Mouse (Mus musculus) embryonic fibroblast, embryonic 13.5 days (primary cell): ENCODE data around the gene Gripap1. TPM values are rescaled to one million over a fixed set of nuclear protein-coding genes. Genes with fewer than 3 reads are reported as not detected.
"Not testable (repeated sequence)": the region's sequence is repeated elsewhere in the genome, so short reads cannot be mapped to it uniquely, and the experiment has no call there.

ENCODE experiments used
- H3K27ac ChIP-seq: 2 replicates; pipeline ENCODE4 v1.5.1; 2012; ENCODE audit warnings: low read length, control low read depth, inconsistent platforms; ENCODE audit not compliant: insufficient read depth
- H3K4me1 ChIP-seq: 2 replicates; pipeline ENCODE4 v1.6.1; 2011; ENCODE audit warnings: low read length; ENCODE audit not compliant: control insufficient read depth, insufficient read depth
- H3K4me3 ChIP-seq: 2 replicates; pipeline ENCODE4 v1.5.1; 2011; ENCODE audit warnings: mild to moderate bottlenecking, control low read depth, low read length; ENCODE audit not compliant: insufficient read depth
- CTCF ChIP-seq: IDR thresholded peaks from 2 replicates; pipeline ENCODE4 v1.5.1; 2011; ENCODE audit warnings: mild to moderate bottlenecking, control low read depth, low read length, moderate library complexity, borderline replicate concordance; ENCODE audit not compliant: insufficient read depth
- POLR2A ChIP-seq: IDR thresholded peaks from 2 replicates; pipeline ENCODE4 v1.6.1; 2011; ENCODE audit warnings: low read depth, mild to moderate bottlenecking, control low read depth, low read length, moderate library complexity
- polyA plus RNA-seq: library from polyadenylated mRNA; stranded (reverse); fragments of >200 nt; gene quantifications from 2 replicates; pipeline ENCODE4 v1.2.4, GENCODE M21; 2011; ENCODE audit warnings: low read depth; ENCODE audit not compliant: missing spikeins, insufficient read length

Gripap1 gene
- polyA plus RNA-seq, result 37.7 and 42.1 TPM in 2 replicates

DNA sequence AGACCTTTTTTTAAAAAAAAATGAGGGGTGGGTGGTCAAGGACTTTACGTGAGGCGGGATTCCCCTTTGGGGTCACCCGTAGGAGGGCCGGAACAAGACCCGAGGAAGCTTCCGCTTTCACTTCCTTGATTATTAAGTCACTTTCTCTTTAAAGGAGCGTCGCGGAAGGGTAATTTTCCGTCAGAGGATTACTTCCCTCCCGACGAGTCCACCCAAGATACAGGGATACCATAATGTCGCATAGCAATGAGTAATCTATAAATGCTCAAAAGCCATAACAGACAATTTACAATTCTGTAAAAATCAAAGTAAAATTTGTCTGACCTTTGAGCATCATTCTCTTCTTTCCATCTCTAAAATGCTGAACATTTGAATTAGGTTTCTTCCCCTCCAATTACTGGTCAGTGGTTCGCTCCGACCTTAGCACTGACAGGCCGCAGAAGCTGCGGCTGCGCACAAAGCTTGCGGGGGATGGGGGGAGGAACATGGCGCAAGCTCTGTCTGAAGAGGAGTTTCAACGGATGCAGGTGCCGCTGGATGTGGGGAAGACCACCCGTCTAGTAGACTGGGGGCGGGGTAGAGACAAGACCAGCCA lies at the start of gene Gripap1:
Gene Gripap1, plus strand, starts transcription at position 224 of the 595 bp plus-strand sequence.
- Histone ChIP-seq H3K4me1 (0 out of 2 replicates have a peak, but pooled peaks cover 3% of the 10 kb centered on the region), H3K27ac (no peak within 1 kb of the TSS), H3K4me3 (peak within 1 kb of the TSS; percentile 66)
- TF ChIP-seq CTCF, result no peak
- TF ChIP-seq POLR2A, result peak; percentile 82

DNA sequence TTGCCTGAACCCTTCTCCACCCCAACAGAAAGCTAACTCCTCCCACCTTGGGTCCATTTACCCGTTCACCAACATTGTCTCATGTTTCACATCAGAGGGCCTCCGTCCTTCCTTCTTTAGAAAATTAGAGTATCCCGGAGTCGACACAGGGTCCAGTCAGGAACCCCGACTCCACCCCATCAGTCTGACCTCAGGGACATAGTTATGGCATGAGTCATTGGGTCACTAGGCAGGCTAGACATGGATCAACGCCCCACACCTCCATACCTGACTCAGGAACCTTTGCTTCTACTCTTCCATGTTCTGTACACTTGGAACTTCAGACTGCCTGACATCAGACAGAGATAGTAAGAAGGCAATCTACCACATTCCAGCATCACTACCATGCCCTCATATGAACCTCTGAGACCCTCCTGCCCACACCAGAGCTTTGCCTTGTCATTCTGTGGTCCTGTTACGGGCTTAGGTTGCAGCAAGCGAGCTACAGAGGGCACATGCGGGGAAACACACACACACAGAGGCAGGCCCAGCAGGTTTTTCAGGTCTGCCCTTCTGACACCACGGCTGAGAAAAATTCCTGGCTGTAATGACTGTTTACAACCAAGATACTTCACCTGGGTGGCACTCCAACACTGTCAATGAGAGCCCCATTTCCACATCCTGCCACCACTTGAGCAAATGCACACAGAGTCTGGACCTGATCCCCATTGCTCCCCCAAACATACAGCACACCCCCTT lies 49.3 kb upstream of the Gripap1 start:
- 0 out of 2 replicates have a peak overlapping the region, but pooled peaks have one; percentile 24 for H3K27ac ChIP-seq
- no peak overlapping the region for H3K4me3 ChIP-seq
- TF ChIP-seq CTCF (no peak), POLR2A (no peak)
- peaks cover 5% of the 10 kb centered on the region; the same call in 1 of the 2 replicates for H3K4me1 ChIP-seq

DNA sequence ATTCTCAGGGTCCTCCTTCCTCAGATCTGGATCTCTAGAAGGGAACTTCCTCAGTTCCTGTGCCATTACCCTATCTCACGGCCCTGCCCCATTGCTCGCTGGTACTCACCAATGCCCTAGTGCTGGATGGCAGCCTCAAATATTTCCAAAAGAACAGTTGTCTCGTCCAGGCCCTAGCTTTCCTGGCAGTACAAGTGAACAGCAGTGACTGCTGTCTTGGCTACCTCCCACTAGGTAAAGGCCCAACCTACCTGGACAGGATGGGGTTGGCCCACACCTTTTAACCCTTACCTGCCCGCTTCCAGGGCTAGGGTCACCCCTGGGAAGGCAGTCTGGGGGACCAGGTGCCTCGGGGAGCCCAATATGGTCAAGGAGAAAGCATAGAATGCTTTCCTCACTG lies 48.5 kb upstream of the Gripap1 start:
- no peak overlapping the region for H3K4me3 ChIP-seq
- H3K27ac ChIP-seq, result no peak overlapping the region
- TF ChIP-seq CTCF (no peak), POLR2A (no peak)
- peaks cover 5% of the 10 kb centered on the region; the same call in 1 of the 2 replicates for H3K4me1 ChIP-seq

DNA sequence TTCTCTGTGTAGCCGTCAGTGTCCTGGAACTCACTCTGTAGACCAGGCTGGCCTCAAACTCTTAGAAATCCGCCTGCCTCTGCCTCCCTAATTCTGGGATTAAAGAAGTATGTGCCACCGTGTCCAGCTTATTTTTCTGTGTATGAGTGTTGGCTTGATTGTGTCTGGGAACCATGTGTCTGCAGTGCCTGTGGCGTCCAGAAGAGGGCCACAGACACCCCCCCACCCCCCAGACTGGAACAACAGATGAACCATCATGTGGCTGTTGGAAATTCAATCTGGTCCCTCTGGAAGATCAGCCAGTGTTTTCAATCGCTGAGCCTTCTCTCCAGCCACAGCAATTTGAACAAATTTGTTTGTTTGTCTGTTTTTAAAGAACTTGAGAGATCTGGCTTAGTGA lies 46.1 kb upstream of the Gripap1 start:
- TF ChIP-seq CTCF, result no peak
- TF ChIP-seq POLR2A, result no peak
- peaks cover 5% of the 10 kb centered on the region; the same call in 1 of the 2 replicates for H3K4me1 ChIP-seq

DNA sequence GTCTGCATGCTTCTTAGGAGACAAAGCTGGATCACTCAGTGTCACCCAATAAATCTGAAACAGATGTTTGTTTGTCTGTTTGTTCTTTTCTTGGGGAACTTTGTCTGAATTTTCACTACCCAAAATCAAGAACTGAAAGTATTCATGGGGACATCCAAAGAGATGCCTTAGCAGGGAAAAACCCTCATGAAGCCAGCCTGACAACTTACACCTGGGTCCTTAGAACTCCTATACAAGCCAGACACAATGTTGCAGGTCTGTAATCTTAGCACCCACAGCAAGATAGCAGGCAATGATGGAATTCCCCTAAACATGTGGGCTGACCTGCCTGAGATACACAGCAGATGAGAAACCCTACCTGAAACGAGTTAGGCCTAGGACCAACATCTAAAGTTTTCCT lies 44.6 kb upstream of the Gripap1 start:
- TF ChIP-seq POLR2A (no peak), CTCF (no peak)
- Histone ChIP-seq H3K4me1 (peaks cover 4% of the 10 kb centered on the region; the same call in 1 of the 2 replicates), H3K27ac (no peak overlapping the region), H3K4me3 (no peak overlapping the region)

More for the DNA sequence above, 46.1 kb upstream of the Gripap1 start:
- Histone ChIP-seq H3K4me3 (no peak overlapping the region), H3K27ac (no peak overlapping the region)

DNA sequence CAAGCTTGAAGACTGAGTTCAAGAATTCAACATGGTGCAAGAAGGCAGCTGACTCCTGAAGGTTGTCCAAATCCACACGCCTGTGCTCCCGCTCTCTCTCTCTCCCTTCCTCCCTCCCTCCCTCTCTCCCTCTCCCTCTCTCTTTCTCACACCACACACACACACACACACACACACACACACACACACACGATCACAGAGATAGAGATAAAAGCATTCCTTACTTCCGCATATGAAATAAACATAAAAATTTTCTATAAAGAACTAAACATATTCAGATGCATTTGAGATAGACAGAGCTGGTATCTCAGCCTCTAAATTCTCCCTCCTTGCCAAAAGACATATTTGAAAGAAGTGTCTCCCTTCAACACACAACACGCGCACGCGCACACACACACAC lies 44.1 kb upstream of the Gripap1 start:
- Histone ChIP-seq H3K27ac (no peak overlapping the region), H3K4me1 (no peaks in the 10 kb centered on the region), H3K4me3 (no peak overlapping the region)
- TF ChIP-seq CTCF, result no peak
- TF ChIP-seq POLR2A, result no peak

DNA sequence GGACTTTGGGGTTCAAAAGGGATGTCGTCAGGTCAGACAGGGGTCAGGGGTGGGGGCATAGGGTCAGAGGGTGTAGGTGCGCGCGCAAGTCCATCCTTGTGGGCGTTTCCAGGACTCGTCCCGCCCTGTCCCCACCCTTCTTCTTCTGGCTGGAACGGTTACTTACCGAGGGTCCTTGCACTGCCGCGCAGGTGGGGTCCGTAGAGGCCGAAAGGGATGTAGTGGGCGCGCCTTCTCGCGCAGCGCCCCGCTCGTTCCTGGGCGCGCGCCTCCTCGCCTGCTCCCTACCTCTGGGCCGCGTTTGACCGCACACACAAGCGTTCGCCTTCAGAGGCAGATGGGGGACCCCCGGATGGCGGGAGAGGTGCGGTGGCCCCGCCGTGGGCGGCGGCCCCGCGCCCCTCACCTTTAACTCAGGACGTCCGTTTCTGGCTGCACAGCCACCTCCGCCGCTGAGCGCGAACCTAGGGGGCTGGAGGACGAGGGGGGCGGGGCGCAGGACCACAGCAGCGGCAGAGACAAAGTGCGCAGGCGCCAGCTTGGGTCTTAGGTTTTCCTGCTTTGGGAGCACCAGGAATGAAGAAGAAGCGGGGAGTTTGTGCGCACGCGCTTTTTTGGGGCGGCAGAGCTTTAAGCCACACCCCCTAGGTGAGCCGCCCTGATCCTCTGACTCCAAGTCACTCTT lies 39.0 kb upstream of the Gripap1 start, which contains the start of gene Ccdc120:
Gene Ccdc120, minus strand, starts transcription at position 474 of the 685 bp plus-strand sequence.
- peak within 1 kb of the TSS; percentile 93 for H3K4me3 ChIP-seq
- H3K27ac ChIP-seq, result no peak within 1 kb of the TSS
- no peak for TF ChIP-seq POLR2A
- TF ChIP-seq CTCF, result no peak
- no peaks in the 10 kb centered on the region for H3K4me1 ChIP-seq

DNA sequence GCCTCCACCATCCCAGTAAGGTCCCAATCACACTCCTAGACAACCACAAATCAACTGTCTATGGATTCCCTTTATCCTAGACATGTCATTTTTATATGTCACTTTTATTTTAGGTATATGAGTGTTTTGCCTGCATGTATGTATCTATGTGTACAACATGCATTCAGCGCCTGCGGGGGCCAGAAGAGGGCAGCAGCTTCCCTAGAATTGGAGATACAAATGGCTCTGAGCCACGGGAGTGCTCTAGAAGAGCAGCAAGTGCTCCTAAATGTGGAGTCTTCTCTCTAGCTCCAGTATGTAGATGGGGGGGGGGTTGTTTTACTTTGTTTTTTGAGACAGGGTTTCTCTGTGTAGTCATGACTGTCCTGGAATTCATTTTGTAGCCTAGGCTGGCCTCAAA lies 35.9 kb upstream of the Gripap1 start:
- H3K4me1 ChIP-seq, H3K27ac ChIP-seq: not testable (repeated sequence)

DNA sequence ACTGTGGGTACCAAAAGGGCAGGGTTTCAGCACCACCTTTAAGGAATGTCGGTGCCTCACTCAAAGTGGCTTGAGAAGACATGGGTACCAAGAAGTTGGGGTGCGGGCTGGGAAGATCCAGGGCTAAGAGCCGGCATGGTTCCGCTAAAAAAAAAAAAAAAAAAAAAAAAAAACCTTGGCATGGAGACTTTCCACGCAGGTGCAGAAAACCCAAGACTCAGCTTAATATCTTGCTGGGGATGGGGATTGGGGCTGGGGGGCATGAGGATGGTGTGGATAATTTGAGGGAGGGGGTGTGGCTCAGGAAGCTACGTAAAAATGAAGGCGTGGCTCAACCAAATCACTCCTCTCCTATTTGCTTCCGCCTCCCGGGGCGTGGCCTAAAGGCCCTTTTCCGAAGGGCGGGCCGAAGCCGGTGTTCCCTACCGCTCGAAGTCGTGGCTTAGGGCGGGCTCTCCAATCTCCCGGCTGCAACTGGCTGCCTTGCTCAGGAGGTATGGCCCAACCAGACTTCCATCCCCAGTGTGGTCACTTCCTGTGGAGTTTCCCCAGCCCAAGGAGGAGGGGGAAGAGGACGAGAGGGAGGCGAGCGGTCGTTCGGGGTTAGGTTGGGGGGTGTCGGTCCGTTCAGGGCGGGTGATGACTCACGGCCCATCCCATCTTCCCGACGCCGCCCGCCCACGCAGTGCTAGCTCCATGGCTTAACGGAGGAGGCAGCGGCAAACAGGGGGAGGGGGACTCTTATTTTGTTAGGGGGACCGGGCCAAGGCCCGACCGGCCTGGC lies 27.2 kb upstream of the Gripap1 start, which contains the start of gene Tfe3:
Gene Tfe3, plus strand, starts transcription at position 424 of the 784 bp plus-strand sequence.
- Histone ChIP-seq H3K27ac (peak within 1 kb of the TSS; percentile 91), H3K4me1 (peaks cover 4% of the 10 kb centered on the region; the same call in 1 of the 2 replicates), H3K4me3 (peak within 1 kb of the TSS; percentile 93)
- no peak for TF ChIP-seq CTCF
- peak; percentile 70 for TF ChIP-seq POLR2A

More for the DNA sequence above, 35.9 kb upstream of the Gripap1 start:
- H3K4me3 ChIP-seq, result not testable (repeated sequence)
